Mouse (Mus musculus) liver, adult 2 months (tissue): ENCODE results near the gene Tenm2. TPM values are rescaled to one million over a fixed set of nuclear protein-coding genes. Genes with fewer than 3 reads are reported as not detected.

Experiments
- DNase-seq: peaks from one replicate; pipeline ENCODE4 v3.0.0-alpha.2; 2011; ENCODE audit warnings: low read depth, low spot score; ENCODE audit errors: extremely low read depth
- H3K27ac ChIP-seq: fragments of 200-500 bp; replicated peaks from 2 replicates; pipeline ENCODE4 v1.5.1; 2012; ENCODE audit warnings: low read depth, mild to moderate bottlenecking, control low read depth, inconsistent platforms, low read length; ENCODE audit not compliant: insufficient read depth
- H3K27me3 ChIP-seq: fragments of 200-500 bp; 2 replicates; pipeline ENCODE4 v1.6.1; 2012; ENCODE audit warnings: mild to moderate bottlenecking, moderate library complexity, low read length, inconsistent platforms; ENCODE audit not compliant: control insufficient read depth, insufficient read depth
- H3K36me3 ChIP-seq: fragments of 200-500 bp; 2 replicates; pipeline ENCODE4 v1.6.1; 2012; ENCODE audit warnings: low read length, inconsistent platforms; ENCODE audit not compliant: control insufficient read depth, insufficient read depth
- H3K4me1 ChIP-seq: fragments of 200-500 bp; 2 replicates; pipeline ENCODE4 v1.6.1; 2011; ENCODE audit warnings: low read length; ENCODE audit not compliant: control insufficient read depth, insufficient read depth
- H3K4me3 ChIP-seq: fragments of 200-500 bp; 2 replicates; pipeline ENCODE4 v1.5.1; 2011; ENCODE audit warnings: low read depth, mild to moderate bottlenecking, control low read depth, low read length, moderate library complexity; ENCODE audit not compliant: insufficient read depth
- H3K79me2 ChIP-seq: fragments of 200-500 bp; 2 replicates; pipeline ENCODE4 v1.6.1; 2012; ENCODE audit warnings: inconsistent platforms, mild to moderate bottlenecking, low read length, moderate library complexity; ENCODE audit not compliant: control insufficient read depth, insufficient read depth
- H3K9ac ChIP-seq: fragments of 200-500 bp; 2 replicates; pipeline ENCODE4 v1.6.1; 2012; ENCODE audit warnings: low read depth, mild to moderate bottlenecking, control low read depth, inconsistent platforms, low read length
- CTCF ChIP-seq: fragments of 200-500 bp; IDR thresholded peaks from 2 replicates; pipeline ENCODE4 v1.5.1; 2011; ENCODE audit warnings: low read depth, low read length, control low read depth
- POLR2A ChIP-seq: fragments of 200-500 bp; IDR thresholded peaks from 2 replicates; pipeline ENCODE4 v1.6.1; 2011; ENCODE audit warnings: low read length, control low read depth; ENCODE audit not compliant: insufficient read depth; ENCODE audit errors: extremely low read depth
- WGBS: fragments of 180-500 bp; shearing (Covaris S2); methylation state at CpG from one replicate; pipeline ENCODE4 v1.1.7; 2018; 5-methylcytosine and 5-hydroxymethylcytosine counted together
- polyA plus RNA-seq: library from polyadenylated mRNA; depleted of rRNA; stranded (reverse); fragments of >200 nt; gene quantifications from 2 replicates; pipeline ENCODE4 v1.2.3, GENCODE M21; 2012
- total RNA-seq: library from RNA; depleted of rRNA; stranded (reverse); fragments of >200 nt; gene quantifications from 2 replicates; pipeline ENCODE4 v1.2.3, GENCODE M21; 2014

Tenm2 gene
- total and polyA plus RNA-seq, 2 experiments, result not detected

DNA sequence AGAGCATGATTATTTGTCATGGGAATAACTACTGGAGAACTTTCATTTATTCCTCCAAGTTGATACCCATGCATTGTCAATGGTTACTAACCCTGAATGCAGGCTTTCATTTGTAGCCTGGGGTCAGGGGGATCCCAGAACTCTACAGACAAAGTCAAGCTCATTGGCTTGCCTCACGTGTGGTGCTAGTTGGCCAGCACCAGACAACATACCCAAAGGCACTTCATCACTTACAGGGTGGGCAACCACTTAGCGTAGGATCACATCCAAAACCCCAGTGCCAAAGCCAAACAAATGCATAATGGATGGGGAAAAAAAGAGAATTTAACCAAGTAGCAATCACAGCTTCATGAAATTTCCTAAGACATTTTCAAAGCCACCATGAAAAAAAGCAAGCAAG lies 261.6 kb downstream of the Tenm2 start:
- Histone ChIP-seq H3K4me1 (no peaks in the 10 kb centered on the region), H3K4me3 (no peak overlapping the region), H3K36me3 (no peaks in the 10 kb centered on the region), H3K79me2 (no peaks in the 10 kb centered on the region), H3K27me3 (no peaks in the 10 kb centered on the region), H3K9ac (no peak overlapping the region), H3K27ac (no peak overlapping the region)
- WGBS, result 74% methylated on average over 2 of the region's 2 CpGs
- no peak for DNase-seq
- TF ChIP-seq POLR2A, result no peak
- TF ChIP-seq CTCF, result no peak

DNA sequence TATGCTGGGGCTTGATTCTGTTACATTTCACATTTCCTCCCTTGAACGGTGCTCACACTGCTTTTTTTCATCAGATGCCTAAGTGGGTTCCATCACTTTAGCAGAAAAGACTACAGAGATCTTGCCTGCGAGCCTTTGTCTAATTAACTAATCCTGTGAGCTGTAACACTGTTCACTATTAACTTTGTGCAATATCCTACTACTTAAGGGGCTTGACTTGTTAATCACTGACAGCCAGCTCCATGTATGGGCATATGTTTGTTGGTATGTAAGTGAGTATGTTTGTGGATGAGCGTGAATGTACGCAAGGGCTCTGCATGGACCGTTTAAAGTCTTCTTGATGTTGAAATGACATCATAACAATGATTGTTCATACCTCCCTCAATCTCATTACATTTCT lies 277.7 kb downstream of the Tenm2 start:
- TF ChIP-seq CTCF (no peak), POLR2A (no peak)
- no peak for DNase-seq
- no peak overlapping the region for H3K4me3 ChIP-seq
- no peak overlapping the region for H3K9ac ChIP-seq
- H3K4me1 ChIP-seq, result no peaks in the 10 kb centered on the region
- H3K27me3 ChIP-seq, result no peaks in the 10 kb centered on the region
- H3K36me3 ChIP-seq, result no peaks in the 10 kb centered on the region
- no peak overlapping the region for H3K27ac ChIP-seq
- 85% methylated on average over 5 of the region's 5 CpGs for WGBS
- no peaks in the 10 kb centered on the region for H3K79me2 ChIP-seq

DNA sequence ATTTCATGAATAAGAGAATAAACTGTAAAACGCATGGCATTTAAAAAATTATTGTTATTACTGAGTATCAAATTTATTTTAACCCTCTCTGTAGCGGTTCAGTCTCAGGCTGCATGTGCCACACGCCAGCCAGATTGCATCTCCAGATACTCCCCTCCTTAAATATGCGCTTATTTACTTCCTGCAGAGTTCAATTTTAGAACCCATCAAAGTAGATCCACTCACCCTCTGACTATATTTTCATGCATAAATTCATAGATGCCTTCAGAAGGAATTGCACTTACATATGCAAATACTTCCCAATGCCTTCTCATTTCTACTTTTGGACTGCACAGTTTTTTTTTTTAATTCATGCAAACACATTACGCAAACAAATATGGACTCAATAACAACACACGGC lies 294.3 kb downstream of the Tenm2 start:
- no peaks in the 10 kb centered on the region for H3K36me3 ChIP-seq

DNA sequence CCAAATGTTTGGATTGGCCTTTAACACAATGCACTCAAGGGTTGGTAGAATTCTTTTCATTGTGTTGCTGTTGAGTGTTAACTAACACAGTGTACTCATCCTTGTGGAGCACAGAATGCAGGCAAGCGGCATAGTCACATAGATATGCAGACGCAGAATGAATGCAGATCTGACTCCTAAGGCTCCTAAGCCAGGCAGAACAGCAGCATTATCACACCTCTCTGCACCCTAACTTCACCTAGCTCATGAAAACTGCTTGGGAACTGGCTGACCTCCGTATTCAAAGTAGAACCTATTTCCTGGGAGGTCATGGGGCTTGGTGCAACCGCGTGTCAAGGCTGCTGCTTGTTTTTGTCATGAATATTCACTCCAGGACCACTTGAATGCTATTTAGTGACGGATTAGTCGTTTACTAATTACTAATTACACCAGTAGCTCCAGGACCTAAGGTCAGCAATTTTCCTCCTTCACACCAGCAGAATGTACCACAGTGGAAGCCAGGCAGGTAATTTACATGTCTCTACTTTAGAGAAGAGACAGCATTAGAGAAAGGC lies 295.1 kb downstream of the Tenm2 start:
- Histone ChIP-seq H3K27me3 (no peaks in the 10 kb centered on the region), H3K9ac (no peak overlapping the region), H3K4me3 (no peak overlapping the region), H3K36me3 (no peaks in the 10 kb centered on the region), H3K79me2 (no peaks in the 10 kb centered on the region), H3K27ac (no peak overlapping the region), H3K4me1 (no peaks in the 10 kb centered on the region)
- WGBS, result 46% methylated on average over 7 of the region's 7 CpGs
- DNase-seq, result no peak
- TF ChIP-seq POLR2A (no peak), CTCF (no peak)

More for the DNA sequence above, 294.3 kb downstream of the Tenm2 start:
- Histone ChIP-seq H3K9ac (no peak overlapping the region), H3K4me3 (no peak overlapping the region), H3K79me2 (no peaks in the 10 kb centered on the region), H3K27ac (no peak overlapping the region), H3K4me1 (no peaks in the 10 kb centered on the region), H3K27me3 (no peaks in the 10 kb centered on the region)
- 89% methylated on average over 6 of the region's 6 CpGs for WGBS
- TF ChIP-seq CTCF, result no peak
- DNase-seq, result no peak

DNA sequence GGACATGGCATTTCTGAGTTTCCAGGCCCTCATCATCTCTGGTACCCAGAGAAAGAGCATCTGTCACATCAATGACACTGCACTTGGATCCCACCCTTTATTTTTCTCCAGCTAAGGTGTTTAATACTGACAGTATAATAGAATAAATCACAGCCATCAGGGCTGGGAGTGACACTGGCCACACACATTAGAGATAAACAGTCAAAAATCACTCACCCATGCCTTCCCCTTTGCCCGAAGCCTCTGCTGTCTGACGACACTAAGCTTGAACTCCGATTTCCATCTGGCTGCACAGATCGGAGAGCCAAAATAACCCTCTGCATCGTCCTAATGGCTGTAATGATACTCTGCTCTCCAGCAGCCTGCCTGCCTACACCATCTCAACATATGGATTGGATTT lies 305.9 kb downstream of the Tenm2 start:
- no peaks in the 10 kb centered on the region for H3K4me1 ChIP-seq
- no peak overlapping the region for H3K27ac ChIP-seq
- WGBS, result 80% methylated on average over 5 of the region's 5 CpGs
- no peaks in the 10 kb centered on the region for H3K79me2 ChIP-seq
- H3K27me3 ChIP-seq, result no peaks in the 10 kb centered on the region
- no peak for DNase-seq
- H3K4me3 ChIP-seq, result no peak overlapping the region
- H3K9ac ChIP-seq, result no peak overlapping the region
- H3K36me3 ChIP-seq, result no peaks in the 10 kb centered on the region
- TF ChIP-seq CTCF (no peak), POLR2A (no peak)

DNA sequence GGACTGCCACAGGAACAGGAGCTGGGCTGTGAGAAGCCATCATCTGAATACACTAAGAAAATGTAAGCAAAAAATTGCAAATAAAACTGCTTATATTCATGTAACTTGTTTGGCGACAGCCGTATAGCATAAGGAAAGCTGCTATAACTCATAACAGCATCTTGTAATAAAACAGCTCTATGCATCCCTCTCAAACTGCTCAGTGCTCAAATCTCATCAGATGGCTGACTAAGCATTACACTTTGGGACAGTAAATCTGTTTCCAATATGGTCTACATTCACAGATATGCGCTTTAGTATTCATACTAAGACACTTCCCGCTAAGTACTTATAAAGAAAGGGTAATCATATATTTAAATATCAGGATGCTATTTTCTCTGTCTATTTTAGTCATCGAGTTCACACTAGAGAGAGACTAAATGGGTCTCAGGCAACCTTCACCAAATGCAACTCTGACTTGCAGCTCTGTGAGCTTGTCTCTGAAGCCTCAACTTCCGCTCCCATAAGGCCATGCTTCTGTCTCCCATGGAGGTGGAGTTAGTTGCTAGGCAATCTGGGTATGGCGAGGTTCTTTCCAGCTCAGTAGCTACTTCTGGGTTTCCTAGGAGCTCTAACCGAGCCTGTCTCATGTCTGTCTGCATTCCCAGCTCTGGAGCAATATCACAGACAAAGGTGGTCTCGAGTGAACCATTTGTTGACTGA lies 308.9 kb downstream of the Tenm2 start:
- Histone ChIP-seq H3K27me3 (no peaks in the 10 kb centered on the region), H3K79me2 (no peaks in the 10 kb centered on the region), H3K36me3 (no peaks in the 10 kb centered on the region), H3K4me1 (no peaks in the 10 kb centered on the region), H3K4me3 (no peak overlapping the region), H3K9ac (no peak overlapping the region), H3K27ac (no peak overlapping the region)
- no peak for DNase-seq
- 74% methylated on average over 9 of the region's 9 CpGs for WGBS
- no peak for TF ChIP-seq POLR2A
- TF ChIP-seq CTCF, result no peak
